In the genomic region with DNA sequence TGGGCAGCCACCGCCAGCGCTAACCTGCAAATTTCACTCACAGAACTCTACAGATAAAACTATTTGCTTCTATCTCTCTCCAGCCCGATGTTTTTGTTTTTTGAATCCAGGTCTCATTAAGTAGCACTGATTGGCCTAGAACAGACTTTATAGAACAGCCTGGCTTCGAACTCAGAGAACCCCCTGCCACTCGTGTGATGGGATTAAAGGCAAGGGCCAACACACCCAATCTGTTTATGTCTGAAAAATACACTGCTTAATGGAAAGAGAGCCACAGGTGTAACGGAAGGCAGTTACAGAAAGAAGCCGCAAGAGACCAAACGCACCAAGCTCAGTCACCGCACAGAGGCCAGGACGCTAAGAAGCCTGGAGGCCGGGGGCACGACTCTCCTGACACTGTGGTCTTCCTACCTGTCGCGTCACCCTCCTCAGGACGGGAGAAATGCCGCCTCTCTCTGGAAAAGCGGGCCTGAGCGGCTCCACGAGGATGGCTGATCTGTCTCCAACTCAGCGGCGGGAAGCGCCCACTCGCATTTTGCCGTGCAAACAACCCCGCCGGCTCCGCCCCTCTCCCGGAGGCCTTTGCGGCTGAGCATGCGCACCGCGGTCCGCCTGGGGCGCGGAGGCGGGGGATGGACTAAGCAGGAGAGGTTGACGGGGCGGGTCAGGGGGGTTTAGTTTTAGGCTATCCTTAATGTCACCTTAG, we compare ENCODE assay signal across 8 mouse cellular contexts. TPM values are rescaled to one million over a fixed set of nuclear protein-coding genes. Genes with fewer than 3 reads are reported as not detected.
DNase-seq lines count a peak whose midpoint lies in the region; ATAC-seq and TF ChIP-seq lines count a peak whose summit lies in the region.

A gene (minus strand): TSS at position 568 of the 706 bp plus-strand sequence.

- peak; percentile 89 for ATAC-seq in forebrain, embryonic 15.5 days (replicated peaks)
- peak; percentile 96 for ATAC-seq in lung, embryonic 14.5 days (ENCODE audit: insufficient read depth)

- peak within 1 kb of the TSS; percentile 59 for H3K27ac ChIP-seq in forebrain, embryonic 15.5 days (replicated peaks)
- H3K27ac ChIP-seq in layer of hippocampus, adult 2 months: peak within 1 kb of the TSS; percentile 79
- H3K27ac ChIP-seq in lung, embryonic 14.5 days (ENCODE audit: low read depth): peak within 1 kb of the TSS; percentile 48; the same call in 1 of the 2 replicates
- no peak within 1 kb of the TSS for H3K27ac ChIP-seq in olfactory bulb, adult 2 months (ENCODE audit: insufficient read depth, low read depth, low read length)
- peak within 1 kb of the TSS; percentile 71 for H3K27ac ChIP-seq in thymus, adult 2 months (ENCODE audit: control insufficient read depth, insufficient read depth, low read length)

- H3K36me3 ChIP-seq in forebrain, embryonic 15.5 days: peaks cover 12% of the 10 kb centered on the region
- peaks cover 19% of the 10 kb centered on the region; the same call in 1 of the 2 replicates for H3K36me3 ChIP-seq in lung, embryonic 14.5 days (ENCODE audit: insufficient read depth)
- H3K36me3 ChIP-seq in thymus, adult 2 months (ENCODE audit: control insufficient read depth, insufficient read depth, low read length): no peaks in the 10 kb centered on the region; the same call in 1 of the 2 replicates

- TF ChIP-seq CTCF in layer of hippocampus, adult 2 months (conservative IDR thresholded peaks at IDR 0.05): no peak
- TF ChIP-seq CTCF in lung, embryonic 14.5 days (IDR thresholded peaks at IDR 0.05; ENCODE audit: low read depth): no peak
- TF ChIP-seq CTCF in olfactory bulb, adult 2 months (IDR thresholded peaks at IDR 0.05; ENCODE audit: insufficient read depth, low read depth, low read length): no peak
- 0 out of 2 replicates have a peak, but pooled peaks have one; percentile 35 for TF ChIP-seq CTCF in thymus, adult 2 months (IDR thresholded peaks at IDR 0.05; ENCODE audit: borderline replicate concordance, control insufficient read depth, extremely low read depth, insufficient read depth, low read length, poor library complexity)

- H3K4me3 ChIP-seq in forebrain, embryonic 15.5 days: peak within 1 kb of the TSS; percentile 78
- peak within 1 kb of the TSS; percentile 71 for H3K4me3 ChIP-seq in layer of hippocampus, adult 2 months
- H3K4me3 ChIP-seq in lung, embryonic 14.5 days (ENCODE audit: low read depth, low read length): peak within 1 kb of the TSS; percentile 79
- H3K4me3 ChIP-seq in olfactory bulb, adult 2 months (ENCODE audit: insufficient read depth, low read depth, low read length): peak within 1 kb of the TSS; percentile 73
- H3K4me3 ChIP-seq in thymus, adult 2 months (ENCODE audit: control insufficient read depth, insufficient read depth, low read length): peak within 1 kb of the TSS; percentile 91

- H3K9me3 ChIP-seq in forebrain, embryonic 15.5 days: no peaks in the 10 kb centered on the region
- H3K9me3 ChIP-seq in lung, embryonic 14.5 days (ENCODE audit: low read depth, low read length): no peaks in the 10 kb centered on the region

- 1% methylated on average over 38 of the region's 38 CpGs for WGBS in forebrain, embryonic 15.5 days
- WGBS in lung, embryonic 14.5 days: under 1% methylated on average over 38 of the region's 38 CpGs
- 1% methylated on average over 38 of the region's 38 CpGs for WGBS in olfactory bulb, adult 2 months
- 2% methylated on average over 38 of the region's 38 CpGs for WGBS in thymus, adult 2 months

- peak within 1 kb of the TSS; percentile 59 for H3K4me2 ChIP-seq in forebrain, embryonic 15.5 days (replicated peaks)
- peak within 1 kb of the TSS; percentile 85 for H3K4me2 ChIP-seq in lung, embryonic 14.5 days

- no peaks in the 10 kb centered on the region for H3K27me3 ChIP-seq in forebrain, embryonic 15.5 days
- no peaks in the 10 kb centered on the region for H3K27me3 ChIP-seq in lung, embryonic 14.5 days (ENCODE audit: insufficient read depth, low read length)
- no peaks in the 10 kb centered on the region for H3K27me3 ChIP-seq in thymus, adult 2 months (ENCODE audit: control insufficient read depth, insufficient read depth, low read length)

- H3K9ac ChIP-seq in forebrain, embryonic 15.5 days (replicated peaks): peak within 1 kb of the TSS; percentile 74
- peak within 1 kb of the TSS; percentile 78 for H3K9ac ChIP-seq in lung, embryonic 14.5 days

- peaks cover 14% of the 10 kb centered on the region for H3K4me1 ChIP-seq in forebrain, embryonic 15.5 days
- H3K4me1 ChIP-seq in lung, embryonic 14.5 days (ENCODE audit: insufficient read depth): peaks cover 5% of the 10 kb centered on the region; the same call in 1 of the 2 replicates
- no peaks in the 10 kb centered on the region for H3K4me1 ChIP-seq in olfactory bulb, adult 2 months (ENCODE audit: control insufficient read depth, insufficient read depth, low read length)
- peaks cover 3% of the 10 kb centered on the region; the same call in 1 of the 2 replicates for H3K4me1 ChIP-seq in thymus, adult 2 months (replicated peaks; ENCODE audit: control insufficient read depth, insufficient read depth, low read length)

- DNase-seq in ES-CJ7 (ENCODE audit: low read depth, low spot score): peak; percentile 90
- DNase-seq in cerebellum, adult 11 months: peak; percentile 87
- peak; percentile 82 for DNase-seq in heart, postnatal 25 days (ENCODE audit: low spot score)
- peak; percentile 89 to 90 for DNase-seq in layer of hippocampus, adult 2 months (ENCODE audit: low spot score in 2 of 2)
- peak; percentile 96 for DNase-seq in lung, embryonic 14.5 days
- DNase-seq in thymus, adult 2 months: peak; percentile 95

- intact Hi-C loops in heart, postnatal 25 days (cut with DNase I): no loop called here

- TF ChIP-seq POLR2A in olfactory bulb, adult 2 months (IDR thresholded peaks at IDR 0.05; ENCODE audit: insufficient read depth, low read depth, low read length): peak; percentile 56
- TF ChIP-seq POLR2A in thymus, adult 2 months (IDR thresholded peaks at IDR 0.05; ENCODE audit: control insufficient read depth, extremely low read depth, insufficient read depth, low read length, poor library complexity): peak; percentile 79

RNA-seq across cellular contexts. Expression of the gene that starts here (rescaled TPM):
- polyA plus RNA-seq in forebrain, embryonic 15.5 days (2015; fragmentation: Nextera tagmentation; extraction: Ambion mirVana): 28.3 and 31.3 TPM in 2 replicates
- 1 to 10 TPM; 6.1 to 7.0 TPM for total RNA-seq in heart, postnatal 25 days (2021)
- total RNA-seq in layer of hippocampus, adult 2 months (2021): 10 to 100 TPM; 12.9 to 14.3 TPM
- 27.6 and 28.6 TPM in 2 replicates for polyA plus RNA-seq in lung, embryonic 14.5 days (2014; fragmentation: Nextera tagmentation; extraction: Ambion mirVana)
- not detected in 2 replicates for polyA plus RNA-seq in olfactory bulb, adult 2 months (2012; ENCODE audit: insufficient read depth, insufficient read length, low replicate concordance, missing spikeins)
- polyA plus RNA-seq in thymus, adult 2 months (2012; rRNA removed): 6.2 and 6.3 TPM in 2 replicates
